Mouse (Mus musculus) heart, embryonic 13.5 days (tissue): ENCODE results near the gene Tmx2. TPM values are rescaled to one million over a fixed set of nuclear protein-coding genes. Genes with fewer than 3 reads are reported as not detected.
"Not testable (repeated sequence)": the region's sequence is repeated elsewhere in the genome, so short reads cannot be mapped to it uniquely, and the experiment has no call there.

Experiments used
- ATAC-seq: fragments of 200-750 bp; cut with Nextera tagmentation; 2 replicates; pipeline ENCODE4 v1.8.0; 2017; ENCODE audit warnings: moderate TSS enrichment; ENCODE audit not compliant: insufficient number of reproducible peaks, low FRiP score, low TSS enrichment; ENCODE audit errors: extremely low read depth
- H3K27ac ChIP-seq: fragments of 300-500 bp; sonication (generic); replicated peaks from 2 replicates; pipeline ENCODE4 v1.5.1; 2015; ENCODE audit warnings: moderate library complexity, mild to moderate bottlenecking, inconsistent platforms
- H3K27me3 ChIP-seq: fragments of 300-500 bp; sonication (generic); replicated peaks from 2 replicates; pipeline ENCODE4 v1.6.1; 2015; ENCODE audit warnings: mild to moderate bottlenecking, inconsistent platforms
- H3K36me3 ChIP-seq: fragments of 300-500 bp; sonication (generic); 2 replicates; pipeline ENCODE4 v1.6.1; 2015; ENCODE audit warnings: mild to moderate bottlenecking, inconsistent platforms
- H3K4me1 ChIP-seq: fragments of 300-500 bp; sonication (generic); 2 replicates; pipeline ENCODE4 v1.6.1; 2015; ENCODE audit warnings: inconsistent platforms
- H3K4me2 ChIP-seq: fragments of 300-500 bp; sonication (generic); 2 replicates; pipeline ENCODE4 v1.6.1; 2015; ENCODE audit warnings: inconsistent platforms, mild to moderate bottlenecking, moderate library complexity
- H3K4me3 ChIP-seq: fragments of 300-500 bp; sonication (generic); 2 replicates; pipeline ENCODE4 v1.5.1; 2015; ENCODE audit warnings: moderate library complexity, mild to moderate bottlenecking, inconsistent platforms
- H3K9ac ChIP-seq: fragments of 300-500 bp; sonication (generic); 2 replicates; pipeline ENCODE4 v1.6.1; 2015; ENCODE audit warnings: inconsistent platforms, mild to moderate bottlenecking, moderate library complexity
- H3K9me3 ChIP-seq: fragments of 300-500 bp; sonication (generic); 2 replicates; pipeline ENCODE4 v1.6.1; 2016; ENCODE audit warnings: inconsistent platforms
- WGBS: fragments of 180-500 bp; shearing (Covaris S2); methylation state at CpG from one replicate; pipeline ENCODE4 v1.1.7; 2015; ENCODE audit warnings: mixed read lengths; 5-methylcytosine and 5-hydroxymethylcytosine counted together
- polyA plus RNA-seq: library from polyadenylated mRNA; unstranded; fragments of >200 nt; fragmentation: Nextera tagmentation; extraction: Ambion mirVana; gene quantifications from 2 replicates; pipeline ENCODE4 v1.2.1, GENCODE M21; 2015

Gene Tmx2
- polyA plus RNA-seq = 136 and 163 TPM in 2 replicates

GRCm38 (mm10) chr2:84679016-84679415, at the start of gene Tmx2:
Gene Tmx2 (minus strand): TSS chr2:84679140.
- Histone ChIP-seq H3K4me2 (peak within 1 kb of the TSS; percentile 86), H3K27me3 (no peaks in the 10 kb centered on the region), H3K9ac (peak within 1 kb of the TSS; percentile 97), H3K36me3 (peaks cover 34% of the 10 kb centered on the region), H3K9me3 (no peaks in the 10 kb centered on the region), H3K27ac (peak within 1 kb of the TSS; percentile 77), H3K4me1 (peaks cover 33% of the 10 kb centered on the region), H3K4me3 (peak within 1 kb of the TSS; percentile 99)
- WGBS = 13% methylated on average over 8 of the region's 8 CpGs
- ATAC-seq = no peak

- Histone ChIP-seq H3K27ac (0 out of 2 replicates have a peak overlapping the region, but pooled peaks have one; percentile 88), H3K4me2 (peak overlapping the region; percentile 86; the same call in 1 of the 2 replicates), H3K36me3 (peaks cover 27% of the 10 kb centered on the region), H3K4me1 (peaks cover 27% of the 10 kb centered on the region)
- not testable (repeated sequence) for H3K4me3 ChIP-seq, ATAC-seq, H3K9me3 ChIP-seq, H3K27me3 ChIP-seq, H3K9ac ChIP-seq
- WGBS = 83% methylated on average over 5 of the region's 5 CpGs
These were observed 49.3 kb upstream of the Tmx2 start for GRCm38 (mm10) chr2:84728191-84728590.

GRCm38 (mm10) chr2:84727172-84727858, 48.4 kb upstream of the Tmx2 start, which contains the start of gene Clp1:
Gene Clp1 (minus strand): TSS chr2:84727350.
- peak; percentile 97 for ATAC-seq
- WGBS = under 1% methylated on average over 39 of the region's 39 CpGs
- peak within 1 kb of the TSS; percentile 86 for H3K9ac ChIP-seq

DNA sequence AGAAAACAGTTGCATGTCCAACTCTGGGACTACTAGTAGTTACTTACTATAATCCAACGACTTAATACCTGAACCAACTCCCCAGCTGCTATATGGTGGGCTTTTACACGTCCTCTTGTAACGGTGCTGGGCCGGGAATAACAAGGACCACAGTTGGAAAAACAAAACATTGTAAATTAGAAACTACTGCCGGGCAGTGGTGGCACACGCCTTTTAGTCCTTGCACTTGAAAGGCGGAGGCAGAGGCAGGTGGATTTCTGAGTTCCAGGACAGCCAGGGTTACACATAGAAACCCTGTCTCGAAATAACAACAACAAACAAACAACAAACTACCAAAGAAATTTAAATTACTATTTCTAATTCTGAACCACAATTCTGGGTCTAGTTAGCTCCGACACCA, 47.8 kb upstream of the Tmx2 start:
- Histone ChIP-seq H3K4me3 (peak overlapping the region; percentile 72), H3K9ac (peak overlapping the region; percentile 86), H3K9me3 (no peaks in the 10 kb centered on the region), H3K4me1 (peaks cover 24% of the 10 kb centered on the region), H3K27ac (peak overlapping the region; percentile 55; the same call in 1 of the 2 replicates), H3K27me3 (no peaks in the 10 kb centered on the region), H3K36me3 (peaks cover 36% of the 10 kb centered on the region), H3K4me2 (peak overlapping the region; percentile 86)
- no peak for ATAC-seq
- WGBS = 3% methylated on average over 9 of the region's 9 CpGs

More at GRCm38 (mm10) chr2:84727172-84727858, 48.4 kb upstream of the Tmx2 start, which contains the start of gene Clp1:
- Histone ChIP-seq H3K36me3 (peaks cover 30% of the 10 kb centered on the region), H3K4me2 (peak within 1 kb of the TSS; percentile 86), H3K9me3 (no peaks in the 10 kb centered on the region), H3K27me3 (no peaks in the 10 kb centered on the region), H3K27ac (peak within 1 kb of the TSS; percentile 88), H3K4me1 (peaks cover 24% of the 10 kb centered on the region), H3K4me3 (peak within 1 kb of the TSS; percentile 72)

DNA sequence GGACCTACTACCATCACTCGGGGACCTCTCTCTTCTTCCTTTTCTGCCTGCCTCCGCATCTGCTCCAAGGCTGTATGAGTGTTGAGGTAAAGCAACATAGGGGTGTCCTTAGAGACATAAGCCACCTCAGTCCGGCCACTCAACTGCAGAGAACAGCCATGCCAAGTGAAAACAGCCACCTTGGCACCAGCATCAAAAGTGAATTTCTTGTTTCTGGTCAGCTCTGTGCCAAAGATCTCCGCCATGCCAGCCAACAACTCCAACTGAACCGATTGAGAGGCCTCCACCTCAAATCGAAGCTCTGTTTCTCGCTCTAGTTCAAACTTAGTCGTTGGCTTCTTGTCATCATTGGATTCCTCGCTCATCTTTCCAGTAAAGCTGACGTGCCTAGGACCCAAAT, 46.8 kb upstream of the Tmx2 start:
- peak overlapping the region; percentile 72 for H3K4me3 ChIP-seq
- 87% methylated on average over 10 of the region's 10 CpGs for WGBS
- no peak overlapping the region for H3K27ac ChIP-seq
- H3K9me3 ChIP-seq = no peaks in the 10 kb centered on the region
- H3K27me3 ChIP-seq = no peaks in the 10 kb centered on the region
- H3K36me3 ChIP-seq = peaks cover 45% of the 10 kb centered on the region
- peak overlapping the region; percentile 86 for H3K4me2 ChIP-seq
- H3K9ac ChIP-seq = 0 out of 2 replicates have a peak overlapping the region, but pooled peaks have one; percentile 86
- peaks cover 24% of the 10 kb centered on the region for H3K4me1 ChIP-seq
- no peak for ATAC-seq

DNA sequence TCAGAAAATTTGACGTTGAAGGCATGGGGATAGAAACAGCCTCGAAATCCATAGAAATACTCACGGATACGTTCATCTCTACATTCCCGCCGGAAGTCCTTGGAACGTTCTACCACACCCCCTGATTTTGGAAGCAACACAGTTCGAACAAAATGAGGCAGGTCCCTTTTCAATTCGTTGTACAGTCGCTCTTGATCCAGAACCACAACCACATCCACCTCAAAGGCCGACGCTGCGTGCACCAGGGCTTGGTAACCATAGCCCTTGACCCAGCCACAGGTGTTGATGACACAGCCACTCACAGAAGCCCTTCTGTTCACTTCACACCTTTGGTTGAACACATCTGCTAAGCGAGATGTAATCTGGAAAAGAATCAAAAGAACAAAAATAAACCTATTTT, 44.9 kb upstream of the Tmx2 start:
- no peak overlapping the region for H3K4me3 ChIP-seq
- ATAC-seq = no peak
- WGBS = 94% methylated on average over 14 of the region's 14 CpGs
- peaks cover 45% of the 10 kb centered on the region for H3K36me3 ChIP-seq
- H3K9ac ChIP-seq = no peak overlapping the region
- H3K9me3 ChIP-seq = no peaks in the 10 kb centered on the region
- H3K27ac ChIP-seq = no peak overlapping the region
- H3K4me1 ChIP-seq = peaks cover 24% of the 10 kb centered on the region
- H3K4me2 ChIP-seq = no peak overlapping the region
- H3K27me3 ChIP-seq = no peaks in the 10 kb centered on the region

- WGBS = 63% methylated on average over 3 of the region's 3 CpGs
These were observed 42.2 kb upstream of the Tmx2 start for GRCm38 (mm10) chr2:84721182-84721581.

DNA sequence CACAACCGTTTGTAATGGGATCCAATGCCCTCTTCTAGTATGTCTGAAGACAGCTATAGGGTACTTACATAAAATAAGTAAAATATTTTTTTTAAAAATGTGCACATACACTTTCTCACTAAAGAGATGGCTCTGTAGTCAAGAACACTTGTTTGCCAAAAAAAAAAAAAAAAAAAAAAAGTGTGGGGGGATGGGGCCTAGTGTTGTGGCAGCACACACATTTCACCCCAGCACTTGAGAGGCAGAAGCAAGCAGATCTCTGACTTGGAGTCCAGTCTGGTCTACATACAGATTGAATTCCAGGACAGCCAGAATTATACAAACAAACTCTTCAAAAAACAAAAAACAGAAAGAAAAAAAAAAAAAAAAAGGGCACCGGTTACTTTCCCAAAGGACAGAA, 41.8 kb upstream of the Tmx2 start:
- WGBS = 90% methylated on average over 2 of the region's 2 CpGs
- no peaks in the 10 kb centered on the region for H3K9me3 ChIP-seq
- H3K9ac ChIP-seq = no peak overlapping the region
- no peak overlapping the region for H3K4me2 ChIP-seq
- no peak overlapping the region for H3K27ac ChIP-seq
- ATAC-seq = no peak
- H3K36me3 ChIP-seq = peaks cover 43% of the 10 kb centered on the region
- peaks cover 27% of the 10 kb centered on the region for H3K4me1 ChIP-seq
- H3K4me3 ChIP-seq = no peak overlapping the region
- H3K27me3 ChIP-seq = no peaks in the 10 kb centered on the region

More at GRCm38 (mm10) chr2:84721182-84721581, 42.2 kb upstream of the Tmx2 start:
- Histone ChIP-seq H3K4me2 (no peak overlapping the region), H3K4me1 (peaks cover 31% of the 10 kb centered on the region), H3K9me3 (no peaks in the 10 kb centered on the region), H3K9ac (no peak overlapping the region), H3K27ac (no peak overlapping the region), H3K36me3 (peaks cover 45% of the 10 kb centered on the region), H3K27me3 (no peaks in the 10 kb centered on the region), H3K4me3 (no peak overlapping the region)
- ATAC-seq = no peak

DNA sequence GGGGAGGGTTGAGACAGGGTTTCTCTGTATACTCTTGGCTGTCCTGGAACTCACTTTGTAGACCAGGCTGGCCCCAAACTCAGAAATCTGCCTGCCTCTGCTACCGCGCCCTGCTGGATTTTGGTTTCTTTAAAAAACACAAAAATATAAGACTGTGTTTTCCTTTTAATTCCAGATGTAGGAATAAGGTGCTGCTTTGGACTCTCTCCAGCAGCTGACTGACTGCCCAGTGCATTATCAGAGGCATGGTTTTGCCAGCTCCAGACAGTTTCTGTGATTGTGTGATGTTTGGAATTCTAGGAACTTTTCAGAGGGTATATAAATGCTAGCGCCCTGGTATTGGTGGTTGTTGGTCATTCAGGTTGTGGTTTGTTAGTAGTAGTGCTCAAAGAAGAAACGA, 38.4 kb upstream of the Tmx2 start:
- Histone ChIP-seq H3K9me3 (no peaks in the 10 kb centered on the region), H3K9ac (no peak overlapping the region), H3K27me3 (no peaks in the 10 kb centered on the region), H3K36me3 (peaks cover 14% of the 10 kb centered on the region), H3K27ac (no peak overlapping the region), H3K4me2 (no peak overlapping the region; the same call in 1 of the 2 replicates), H3K4me1 (peaks cover 29% of the 10 kb centered on the region), H3K4me3 (no peak overlapping the region)
- ATAC-seq = no peak
- 87% methylated on average over 4 of the region's 4 CpGs for WGBS

DNA sequence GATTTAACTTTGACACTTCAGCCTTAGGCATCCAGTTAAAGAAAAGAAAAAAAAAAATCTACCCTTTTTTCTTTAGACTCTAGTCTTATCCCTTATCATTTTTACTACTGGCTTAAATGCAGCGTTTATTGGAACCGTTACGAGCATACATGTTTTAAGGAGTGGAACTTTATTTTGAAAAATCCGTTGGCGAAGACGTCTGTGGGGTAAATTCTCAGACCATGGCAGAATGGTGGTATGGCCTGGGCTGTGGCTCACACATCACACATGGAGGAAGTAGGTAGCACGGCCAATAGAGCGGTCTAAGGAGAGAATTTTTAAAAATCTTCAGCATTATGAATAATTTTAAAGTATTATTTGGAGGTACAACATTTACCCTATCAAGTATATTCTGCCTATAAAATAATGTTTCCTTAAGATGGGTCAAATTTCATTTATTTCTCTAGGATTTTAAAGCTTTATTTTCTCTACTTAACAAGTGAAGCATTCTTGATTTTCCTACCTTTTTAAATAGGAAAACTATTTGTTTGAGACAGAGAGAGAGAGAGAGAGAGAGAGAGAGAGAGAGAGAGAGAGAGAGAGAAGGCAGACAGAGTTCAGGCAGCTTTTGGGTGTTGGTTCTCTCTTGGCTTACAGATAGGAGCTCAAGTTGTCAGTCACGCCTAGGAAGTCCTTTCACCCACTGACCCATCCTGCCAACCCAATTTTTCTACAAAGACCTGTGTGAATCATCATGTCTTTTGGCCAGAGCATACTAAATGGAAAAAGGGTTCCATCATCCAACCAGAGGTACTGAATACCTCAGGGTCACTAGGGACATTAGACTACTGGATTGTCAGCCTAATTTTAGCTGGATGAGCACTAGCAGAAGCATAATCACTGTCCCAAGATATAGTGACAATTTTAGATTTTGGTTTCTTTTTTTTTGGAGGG, 37.7 kb upstream of the Tmx2 start:
- Histone ChIP-seq H3K4me2 (peak overlapping the region; percentile 82), H3K27me3 (no peaks in the 10 kb centered on the region), H3K4me3 (peak overlapping the region; percentile 99), H3K9ac (peak overlapping the region; percentile 85), H3K27ac (peak overlapping the region; percentile 99), H3K4me1 (peaks cover 32% of the 10 kb centered on the region), H3K9me3 (no peaks in the 10 kb centered on the region), H3K36me3 (peaks cover 8% of the 10 kb centered on the region; the same call in 1 of the 2 replicates)
- ATAC-seq = no peak
- 23% methylated on average over 9 of the region's 9 CpGs for WGBS
